Mouse (Mus musculus) macrophage (primary cell): ENCODE measurements around the gene Syk. TPM values are rescaled to one million over a fixed set of nuclear protein-coding genes. Genes with fewer than 3 reads are reported as not detected.

Experiments
- H3K27ac ChIP-seq: fragments of 350-480 bp; formaldehyde crosslinking; 2 replicates; pipeline ENCODE4 v1.9.0; 2021
- H3K36me3 ChIP-seq: fragments of 350-480 bp; formaldehyde crosslinking; 2 replicates; pipeline ENCODE4 v1.9.0; 2021; ENCODE audit errors: inconsistent target
- H3K4me3 ChIP-seq: fragments of 350-480 bp; formaldehyde crosslinking; 2 replicates; pipeline ENCODE4 v1.9.0; 2021; ENCODE audit errors: inconsistent target
- H3K79me2 ChIP-seq: fragments of 350-480 bp; formaldehyde crosslinking; 2 replicates; pipeline ENCODE4 v1.9.0; 2021; ENCODE audit errors: inconsistent target
- WGBS: methylation state at CpG from one replicate; pipeline ENCODE4 v1.1.7; 2026; ENCODE audit warnings: inconsistent platforms; ENCODE audit not compliant: missing documents; 5-methylcytosine and 5-hydroxymethylcytosine counted together
- polyA plus RNA-seq: library from polyadenylated mRNA; stranded (reverse); fragments of 250-400 nt; gene quantifications from 3 replicates; pipeline ENCODE4 v1.2.4, GENCODE M21; 2018; ENCODE audit warnings: inconsistent platforms

Syk gene
- polyA plus RNA-seq, 1 experiment from 2014 or later = 298 TPM

DNA sequence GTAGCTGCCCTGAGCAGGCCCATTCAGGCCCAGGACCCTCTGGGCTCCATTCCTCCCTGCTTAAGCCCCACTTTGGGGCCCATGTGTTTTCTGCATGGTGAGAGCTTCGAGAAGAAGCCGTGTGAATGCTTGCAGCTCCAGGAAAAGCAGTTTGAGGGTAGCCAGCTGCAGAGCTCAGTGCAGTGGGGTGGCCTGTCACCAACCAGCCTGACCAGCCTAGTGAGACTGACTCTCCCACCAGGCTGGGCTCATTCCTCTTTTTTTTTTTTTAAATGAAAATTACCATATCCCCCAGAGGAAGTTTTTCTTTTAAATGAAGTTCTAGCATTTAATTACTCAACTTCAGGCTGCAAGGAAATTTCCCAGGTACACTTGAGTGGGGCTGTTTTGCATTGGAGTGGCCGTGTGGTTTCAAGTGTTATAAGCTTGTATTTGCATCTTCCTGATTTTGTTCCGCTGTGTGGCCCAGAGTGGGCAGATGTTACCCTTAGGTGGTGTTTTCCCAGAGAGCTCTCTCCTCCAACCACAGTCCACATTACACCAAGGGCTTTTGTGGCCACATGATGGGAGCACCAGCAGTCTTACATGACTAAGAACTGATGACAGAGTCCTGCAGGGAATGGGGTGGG, 17.2 kb downstream of the Syk start:
- Histone ChIP-seq H3K79me2 (peaks cover 99% of the 10 kb centered on the region), H3K27ac (peak overlapping the region; percentile 46), H3K36me3 (peaks cover 9% of the 10 kb centered on the region; the same call in 1 of the 2 replicates), H3K4me3 (no peak overlapping the region)
- 13% methylated on average over 3 of the region's 4 CpGs for WGBS

DNA sequence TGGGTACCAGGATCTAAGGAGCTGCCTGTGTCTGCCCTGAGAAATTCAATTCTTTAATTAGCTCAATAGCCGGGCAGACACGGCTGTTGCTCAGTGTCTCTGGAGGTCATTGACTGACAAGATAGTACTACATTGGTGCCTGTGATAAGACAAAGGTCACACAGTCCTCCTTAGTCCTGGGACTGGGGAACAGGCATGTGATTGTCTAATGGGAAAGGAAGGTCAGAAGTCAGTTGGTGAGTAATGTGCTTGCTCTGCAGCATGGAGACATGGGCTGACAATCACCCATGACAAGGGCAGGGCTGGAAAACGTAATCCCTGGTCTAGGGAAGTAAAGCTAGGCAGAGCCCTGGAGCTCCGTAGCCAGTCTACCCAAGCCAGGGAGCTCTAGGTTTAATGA, 19.8 kb downstream of the Syk start:
- Histone ChIP-seq H3K27ac (peak overlapping the region; percentile 86), H3K4me3 (no peak overlapping the region), H3K79me2 (peaks cover 100% of the 10 kb centered on the region), H3K36me3 (peaks cover 13% of the 10 kb centered on the region; the same call in 1 of the 2 replicates)
- 38% methylated on average over 4 of the region's 4 CpGs for WGBS

DNA sequence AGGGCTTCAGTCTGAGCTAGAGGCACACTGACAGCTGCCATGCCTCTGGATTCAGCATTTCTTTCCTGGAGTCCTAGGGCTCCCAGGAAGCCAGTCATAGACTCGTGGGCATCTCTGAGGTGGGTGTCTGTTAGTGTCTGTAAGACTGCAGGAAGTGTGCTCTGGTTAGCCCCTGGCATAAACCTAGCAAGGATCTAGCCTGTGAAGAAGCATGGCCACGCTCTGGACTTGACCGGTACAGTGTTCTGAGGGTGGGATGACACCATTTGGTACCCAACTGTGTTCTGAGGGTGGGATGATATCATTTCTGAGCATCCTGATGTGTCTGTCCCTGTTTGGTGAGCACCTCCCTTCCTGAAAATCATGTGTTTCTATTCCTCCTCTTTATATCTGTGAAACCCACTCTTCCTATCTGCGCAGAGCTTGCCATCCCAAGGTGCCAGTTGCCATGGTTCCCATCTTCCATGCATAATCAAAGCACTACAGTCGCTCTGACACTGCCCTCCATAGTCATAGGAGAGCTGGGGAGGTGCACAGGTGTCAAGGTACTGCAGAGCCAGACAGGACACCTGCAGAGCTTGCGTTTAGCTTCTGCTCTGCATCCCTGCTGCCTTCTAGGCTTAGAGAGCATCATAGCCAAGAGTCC, 20.9 kb downstream of the Syk start:
- Histone ChIP-seq H3K36me3 (peaks cover 15% of the 10 kb centered on the region; the same call in 1 of the 2 replicates), H3K27ac (peak overlapping the region; percentile 86), H3K79me2 (peaks cover 100% of the 10 kb centered on the region), H3K4me3 (no peak overlapping the region)
- 82% methylated on average over 6 of the region's 6 CpGs for WGBS

DNA sequence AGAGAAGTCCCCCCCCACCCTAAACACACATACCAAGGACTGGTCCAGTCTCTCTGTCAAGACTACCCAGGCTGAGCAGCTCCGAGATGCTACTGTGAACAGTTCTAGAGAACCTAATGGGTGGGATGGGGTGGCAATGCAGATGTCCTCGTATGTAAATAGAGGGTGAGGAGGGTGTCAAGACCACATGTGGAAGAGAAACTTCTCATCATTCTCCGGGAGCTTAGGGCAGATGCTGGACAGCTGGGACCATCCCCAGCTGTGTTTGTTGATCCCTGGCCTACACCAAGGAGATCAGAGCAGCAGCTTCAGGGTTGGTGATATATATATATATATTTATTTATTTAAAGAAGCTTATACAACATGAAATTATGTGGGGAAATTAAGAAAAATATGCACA, 22.0 kb downstream of the Syk start:
- Histone ChIP-seq H3K36me3 (peaks cover 21% of the 10 kb centered on the region), H3K27ac (no peak overlapping the region)

DNA sequence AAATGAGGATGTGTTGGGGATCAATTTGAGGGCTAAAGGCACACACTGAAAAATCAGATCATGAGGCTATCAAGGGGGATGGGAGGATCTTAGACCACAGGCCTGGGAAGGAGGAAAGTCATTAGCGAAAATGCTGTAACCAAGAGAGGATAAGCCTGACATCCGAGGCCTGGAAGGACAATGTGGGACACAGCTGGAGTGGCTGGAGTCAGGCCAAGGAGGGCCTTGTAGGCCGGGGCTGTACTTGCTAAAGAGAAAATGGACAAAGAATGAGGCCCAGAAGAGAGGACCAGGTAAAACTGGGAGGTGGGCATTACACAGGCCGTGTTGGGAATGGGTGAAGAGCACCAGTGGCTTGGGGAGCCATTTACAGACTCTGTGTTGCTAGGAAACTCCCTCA, 22.9 kb downstream of the Syk start:
- Histone ChIP-seq H3K27ac (no peak overlapping the region), H3K79me2 (peaks cover 100% of the 10 kb centered on the region), H3K36me3 (peaks cover 29% of the 10 kb centered on the region), H3K4me3 (no peak overlapping the region)
- 95% methylated on average over 4 of the region's 4 CpGs for WGBS

More for the DNA sequence above, 22.0 kb downstream of the Syk start:
- 83% methylated on average over 3 of the region's 3 CpGs for WGBS
- Histone ChIP-seq H3K79me2 (peaks cover 100% of the 10 kb centered on the region), H3K4me3 (no peak overlapping the region)

DNA sequence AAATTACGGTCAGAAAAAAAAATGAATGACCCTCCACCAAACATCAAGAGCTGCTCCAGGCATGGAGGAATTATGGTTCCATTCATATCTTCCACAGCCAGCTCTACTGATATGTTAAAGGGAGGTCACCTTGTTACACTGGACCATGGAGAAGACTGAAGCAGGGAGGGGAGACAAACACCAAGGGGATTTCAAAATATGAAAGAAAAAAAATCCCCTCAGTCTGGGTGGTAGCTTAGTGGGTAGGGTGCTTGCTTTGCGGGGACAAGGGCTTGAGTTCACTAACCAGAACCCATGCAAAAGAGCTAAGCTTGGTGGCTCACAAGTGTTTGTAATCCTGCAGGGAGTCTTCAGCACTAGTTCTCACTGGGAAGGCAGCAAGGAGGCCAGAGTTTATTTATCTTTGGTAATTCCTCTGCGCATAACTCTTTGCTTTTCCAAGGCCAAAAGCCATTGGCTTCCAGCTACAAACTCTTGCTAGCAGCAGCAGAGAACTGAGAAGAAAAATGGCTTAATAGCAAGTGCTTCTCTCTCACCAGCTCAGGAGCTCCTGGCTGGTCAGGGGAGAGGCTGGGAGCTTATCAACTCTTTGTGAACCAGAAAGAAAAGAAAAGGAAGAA, 23.8 kb downstream of the Syk start:
- peaks cover 100% of the 10 kb centered on the region for H3K79me2 ChIP-seq

DNA sequence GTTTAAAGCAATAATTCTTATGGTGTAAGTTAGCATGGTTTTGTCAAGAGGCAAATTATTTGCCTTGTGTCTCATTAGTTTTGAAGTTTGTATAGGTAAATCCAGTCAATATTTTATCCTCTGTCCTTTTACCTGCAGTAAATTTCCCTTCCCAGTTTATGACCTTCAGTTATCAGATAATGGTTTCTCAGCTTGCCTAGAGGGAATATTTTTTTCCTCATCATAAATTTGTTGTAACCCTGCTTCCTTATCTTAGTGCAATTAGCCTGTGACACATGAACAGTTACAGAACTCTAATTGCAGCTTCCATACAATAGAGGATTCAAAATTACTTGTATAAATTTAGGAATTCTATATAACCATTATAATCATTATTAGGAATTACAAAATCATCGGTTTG, 25.0 kb downstream of the Syk start:
- H3K79me2 ChIP-seq = peaks cover 100% of the 10 kb centered on the region
- 88% methylated on average over 1 of the region's 1 CpGs for WGBS
- peaks cover 50% of the 10 kb centered on the region for H3K36me3 ChIP-seq
- H3K27ac ChIP-seq = no peak overlapping the region
- no peak overlapping the region for H3K4me3 ChIP-seq

More for the DNA sequence above, 23.8 kb downstream of the Syk start:
- 91% methylated on average over 3 of the region's 3 CpGs for WGBS
- H3K36me3 ChIP-seq = peaks cover 38% of the 10 kb centered on the region
- no peak overlapping the region for H3K27ac ChIP-seq
- H3K4me3 ChIP-seq = no peak overlapping the region

DNA sequence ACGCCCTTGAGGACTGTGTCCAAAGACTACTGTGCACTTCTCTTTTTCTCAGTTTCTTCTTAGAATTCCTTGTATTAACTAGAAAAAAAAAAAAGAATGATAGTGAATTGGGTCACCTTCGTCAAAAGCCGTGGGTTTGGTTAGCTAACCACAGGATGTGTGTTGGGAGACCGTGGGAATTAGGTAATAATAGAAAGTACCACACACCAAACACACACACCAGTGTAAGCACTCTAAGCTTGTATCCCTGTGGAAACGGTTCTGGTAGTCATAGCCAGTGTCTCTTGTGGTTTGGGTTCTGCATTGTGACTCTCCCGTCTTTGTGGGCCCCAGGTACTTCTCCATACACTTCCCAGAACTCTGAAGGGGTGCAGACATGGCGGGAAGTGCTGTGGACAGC, 27.5 kb downstream of the Syk start:
- H3K36me3 ChIP-seq = peaks cover 63% of the 10 kb centered on the region
- H3K79me2 ChIP-seq = peaks cover 93% of the 10 kb centered on the region
- 31% methylated on average over 7 of the region's 7 CpGs for WGBS
- H3K27ac ChIP-seq = no peak overlapping the region
- H3K4me3 ChIP-seq = no peak overlapping the region

DNA sequence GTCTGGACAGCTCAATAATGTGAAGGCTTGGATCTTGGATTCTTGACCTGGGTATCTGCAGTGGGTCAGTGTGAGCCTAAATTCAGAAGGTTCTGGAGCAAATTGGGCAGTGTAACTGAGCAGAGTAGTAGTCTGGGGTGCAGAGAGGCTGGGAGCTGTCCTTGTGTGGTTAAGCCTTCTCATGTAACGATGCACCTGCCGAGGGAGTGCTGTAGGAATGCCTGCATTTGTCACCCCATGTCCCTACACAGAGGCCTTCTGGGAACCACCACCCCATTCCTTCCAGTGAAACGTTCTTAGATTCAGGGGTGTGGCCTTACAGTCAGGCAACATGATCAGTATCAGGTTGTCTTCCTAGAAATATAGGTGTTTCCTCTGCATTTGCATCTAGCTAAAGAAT, 30.3 kb downstream of the Syk start:
- WGBS = 92% methylated on average over 3 of the region's 3 CpGs
- H3K27ac ChIP-seq = no peak overlapping the region
- H3K79me2 ChIP-seq = peaks cover 93% of the 10 kb centered on the region
- peaks cover 80% of the 10 kb centered on the region for H3K36me3 ChIP-seq
- H3K4me3 ChIP-seq = no peak overlapping the region

DNA sequence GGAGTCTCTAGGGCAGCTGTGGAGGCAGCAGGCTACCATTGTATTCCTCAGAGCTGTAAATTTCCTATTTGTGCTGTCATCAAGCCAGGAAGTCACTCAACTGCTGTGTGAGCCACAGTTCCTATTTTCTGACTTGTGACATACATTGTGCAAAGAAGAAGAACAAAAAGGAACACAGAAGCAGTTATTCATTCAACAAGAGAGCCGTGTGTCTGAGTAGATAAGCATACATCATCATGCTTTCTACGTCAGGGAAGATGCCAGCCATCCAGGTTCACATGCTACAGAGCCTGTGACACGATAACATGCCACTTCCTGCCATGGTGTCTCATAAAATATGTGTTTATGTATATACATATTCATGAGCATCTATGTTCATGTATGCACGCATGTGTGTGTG, 32.1 kb downstream of the Syk start:
- H3K27ac ChIP-seq = peak overlapping the region; percentile 82
- H3K4me3 ChIP-seq = no peak overlapping the region
- H3K79me2 ChIP-seq = peaks cover 91% of the 10 kb centered on the region
- 24% methylated on average over 4 of the region's 4 CpGs for WGBS
- peaks cover 66% of the 10 kb centered on the region for H3K36me3 ChIP-seq

DNA sequence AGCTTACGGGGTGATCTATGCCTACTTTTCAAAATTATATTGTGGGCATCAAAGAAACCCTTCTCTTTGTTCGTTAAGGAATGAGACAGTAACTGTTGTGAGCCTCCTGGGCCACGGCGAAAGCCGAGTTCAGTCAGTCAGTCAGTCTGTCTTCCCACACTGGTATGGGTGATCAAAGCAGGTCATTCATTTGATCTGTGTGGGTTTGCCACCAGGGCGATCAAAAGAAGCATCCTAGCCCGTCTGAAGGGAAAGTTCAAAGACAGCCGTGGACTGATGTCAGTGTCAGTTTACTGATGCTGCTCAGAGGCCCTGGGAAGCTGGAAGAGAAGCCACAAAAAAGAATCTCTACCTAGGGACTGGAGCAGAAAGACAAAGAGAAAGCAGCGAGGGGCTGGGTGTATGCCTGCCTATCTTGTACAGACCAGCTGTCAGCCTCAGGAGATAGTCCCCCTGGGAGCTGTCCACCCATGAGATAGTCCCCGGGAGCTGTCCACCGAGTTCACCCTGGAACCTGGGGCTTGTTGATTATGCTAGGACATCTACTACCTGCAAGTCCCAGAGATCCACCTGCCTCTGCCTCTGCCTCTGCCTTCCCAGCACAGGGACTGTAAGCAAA, 34.2 kb downstream of the Syk start:
- 93% methylated on average over 11 of the region's 11 CpGs for WGBS
- Histone ChIP-seq H3K36me3 (peaks cover 62% of the 10 kb centered on the region), H3K4me3 (no peak overlapping the region), H3K27ac (no peak overlapping the region), H3K79me2 (peaks cover 86% of the 10 kb centered on the region)

DNA sequence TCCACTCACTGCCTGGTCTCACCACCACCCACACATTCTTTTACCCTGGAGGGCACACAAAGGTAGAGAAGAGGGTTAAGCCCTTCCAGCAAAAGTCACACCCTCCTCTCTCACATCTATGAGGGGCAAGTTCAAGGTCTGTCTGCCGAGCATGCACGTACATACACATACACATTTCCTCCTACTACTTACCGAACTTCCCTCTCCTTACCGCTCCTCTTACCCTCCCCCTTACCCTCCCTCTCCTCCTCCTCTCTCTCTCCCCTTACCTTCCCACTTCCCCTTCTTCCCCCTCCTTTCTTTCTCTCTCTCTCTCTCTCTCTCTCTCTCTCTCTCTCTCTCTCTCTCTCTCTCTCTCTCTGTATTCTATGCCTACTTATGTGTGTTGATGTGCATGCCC, 35.6 kb downstream of the Syk start:
- peaks cover 72% of the 10 kb centered on the region for H3K79me2 ChIP-seq
- WGBS = 11% methylated on average over 4 of the region's 4 CpGs
- no peak overlapping the region for H3K4me3 ChIP-seq
- peaks cover 62% of the 10 kb centered on the region for H3K36me3 ChIP-seq
- peak overlapping the region; percentile 74 for H3K27ac ChIP-seq

DNA sequence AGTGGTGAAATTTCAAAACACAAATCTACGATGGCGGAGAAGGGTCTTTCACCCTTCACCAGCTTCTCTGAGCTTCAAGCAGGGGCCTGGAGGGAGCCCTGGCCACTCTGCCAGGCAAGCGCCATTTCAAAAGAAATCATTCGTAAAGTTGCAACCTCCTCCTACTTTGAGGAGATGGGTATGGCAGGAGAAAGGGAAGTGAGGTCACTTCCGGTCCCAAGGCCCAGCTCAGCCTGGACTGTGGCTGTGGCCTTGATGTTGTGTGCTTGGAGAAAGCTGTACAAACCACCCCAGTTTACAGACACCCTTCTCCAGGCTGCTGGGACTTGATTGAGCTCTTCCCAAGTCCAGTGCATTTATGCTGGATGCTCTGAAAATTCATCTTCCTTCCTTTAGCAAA, 36.5 kb downstream of the Syk start:
- peak overlapping the region; percentile 74 for H3K27ac ChIP-seq
- peaks cover 62% of the 10 kb centered on the region for H3K36me3 ChIP-seq
- H3K4me3 ChIP-seq = no peak overlapping the region
- 35% methylated on average over 5 of the region's 5 CpGs for WGBS
- H3K79me2 ChIP-seq = peaks cover 66% of the 10 kb centered on the region

DNA sequence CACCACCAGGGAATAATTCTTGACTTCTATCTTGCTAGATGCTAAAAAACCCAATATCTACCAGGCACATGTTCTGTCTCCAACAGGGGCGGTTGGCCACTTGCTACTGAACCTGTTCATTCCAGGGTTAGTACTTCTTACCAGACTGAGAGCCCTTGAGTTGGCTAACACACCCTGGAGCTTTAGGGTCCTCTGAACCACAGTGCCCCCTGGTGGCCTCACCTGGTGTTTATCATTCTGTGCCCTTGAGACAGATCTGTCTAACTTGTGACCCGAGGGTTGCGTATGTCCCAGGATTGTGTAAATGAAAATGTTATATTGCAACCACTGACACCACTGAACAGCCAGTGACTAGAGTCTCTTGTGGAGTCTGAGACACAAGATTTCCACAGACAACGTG, 41.1 kb downstream of the Syk start:
- Histone ChIP-seq H3K36me3 (peaks cover 81% of the 10 kb centered on the region), H3K4me3 (no peak overlapping the region), H3K79me2 (peaks cover 37% of the 10 kb centered on the region), H3K27ac (no peak overlapping the region)
- WGBS = 31% methylated on average over 4 of the region's 4 CpGs

DNA sequence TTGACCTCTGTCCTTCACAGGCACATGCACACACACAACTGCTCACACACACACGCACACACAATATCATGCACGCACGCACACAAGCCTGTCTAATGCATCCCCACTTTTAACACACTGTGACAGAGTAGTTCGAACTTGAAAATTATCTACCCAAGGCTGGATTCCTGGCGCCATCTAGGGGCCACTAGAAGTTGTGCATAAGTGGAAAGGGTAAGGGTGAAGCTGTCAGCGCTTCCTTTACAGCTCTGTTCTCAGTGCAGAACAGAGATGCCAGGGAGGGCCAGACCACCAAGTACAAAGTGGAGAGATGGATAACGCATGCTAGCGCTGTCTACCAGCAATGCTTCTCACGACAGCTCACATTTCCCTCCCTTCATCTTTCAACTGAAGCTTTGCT, 45.6 kb downstream of the Syk start:
- Histone ChIP-seq H3K27ac (no peak overlapping the region), H3K36me3 (peaks cover 85% of the 10 kb centered on the region), H3K4me3 (no peak overlapping the region), H3K79me2 (peaks cover 10% of the 10 kb centered on the region; the same call in 1 of the 2 replicates)
- 66% methylated on average over 8 of the region's 9 CpGs for WGBS
